Mouse (Mus musculus): ENCODE measurements at regions not wholly inside any gene's neighbourhood (a gene's known extent, or its start where the extent isn't known, plus 50 kb on each side); places are given as distances from the start of the nearest gene placed in this dataset.

- DNase-seq (ENCODE audit: low read depth) = no peak
These were observed 74.5 kb upstream of the Serp2 start for GRCm38 (mm10) chr14:76631181-76631580.

- no peak for DNase-seq (ENCODE audit: low read depth)
These were observed 73.3 kb upstream of the Serp2 start for GRCm38 (mm10) chr14:76629913-76630478.

GRCm38 (mm10) chr14:76628182-76628892 is 71.6 kb upstream of the Serp2 start:
- no peak for DNase-seq (ENCODE audit: low read depth)

- no peak for DNase-seq (ENCODE audit: low read depth)
These were observed 69.1 kb upstream of the Serp2 start for GRCm38 (mm10) chr14:76625589-76626368.

GRCm38 (mm10) chr14:76624626-76625378 is 68.1 kb upstream of the Serp2 start:
- no peak for DNase-seq (ENCODE audit: low read depth)

GRCm38 (mm10) chr14:76623371-76623988 is 66.8 kb upstream of the Serp2 start:
- DNase-seq (ENCODE audit: low read depth) = no peak

GRCm38 (mm10) chr14:76622634-76623291 is 66.1 kb upstream of the Serp2 start:
- DNase-seq (ENCODE audit: low read depth) = no peak

GRCm38 (mm10) chr14:76619038-76619409 is 62.3 kb upstream of the Serp2 start:
- no peak for DNase-seq (ENCODE audit: low read depth)

GRCm38 (mm10) chr14:76618331-76619037 is 61.8 kb upstream of the Serp2 start:
- no peak for DNase-seq (ENCODE audit: low read depth)

GRCm38 (mm10) chr14:76617889-76618288 is 61.2 kb upstream of the Serp2 start:
- DNase-seq (ENCODE audit: low read depth) = no peak

- no peak for DNase-seq (ENCODE audit: low read depth)
These were observed 60.8 kb upstream of the Serp2 start for GRCm38 (mm10) chr14:76617447-76617846.

GRCm38 (mm10) chr14:76616367-76616683 is 59.6 kb upstream of the Serp2 start:
- no peak for DNase-seq (ENCODE audit: low read depth)

- no peak for DNase-seq (ENCODE audit: low read depth)
These were observed 59.1 kb upstream of the Serp2 start for GRCm38 (mm10) chr14:76615603-76616366.

GRCm38 (mm10) chr14:76615182-76615581 is 58.5 kb upstream of the Serp2 start:
- DNase-seq (ENCODE audit: low read depth) = no peak

GRCm38 (mm10) chr14:76614682-76615081 is 58.0 kb upstream of the Serp2 start:
- no peak for DNase-seq (ENCODE audit: low read depth)

GRCm38 (mm10) chr14:76613604-76614003 is 56.9 kb upstream of the Serp2 start:
- DNase-seq (ENCODE audit: low read depth) = no peak

- DNase-seq (ENCODE audit: low read depth) = no peak
These were observed 54.0 kb upstream of the Serp2 start for GRCm38 (mm10) chr14:76610429-76611378.

Measured in c-Kit-positive CD71-positive TER-119-negative erythroid progenitor cells, embryonic 14.5 days (primary cell).